Mouse (Mus musculus) lung, embryonic 15.5 days (tissue): ENCODE data around the gene Mfsd9. TPM values are rescaled to one million over a fixed set of nuclear protein-coding genes. Genes with fewer than 3 reads are reported as not detected.

Experiments used
- ATAC-seq: fragments of 200-750 bp; cut with Nextera tagmentation; 2 replicates; pipeline ENCODE4 v1.8.0; 2017; ENCODE audit warnings: moderate number of reproducible peaks, borderline replicate concordance; ENCODE audit not compliant: low FRiP score, low TSS enrichment; ENCODE audit errors: extremely low read depth
- H3K27ac ChIP-seq: fragments of 300-500 bp; sonication (generic); 2 replicates; pipeline ENCODE4 v1.5.1; 2015; ENCODE audit warnings: moderate library complexity, mild to moderate bottlenecking, inconsistent platforms
- H3K27me3 ChIP-seq: fragments of 300-500 bp; sonication (generic); 2 replicates; pipeline ENCODE4 v1.6.1; 2015; ENCODE audit warnings: inconsistent platforms
- H3K36me3 ChIP-seq: fragments of 300-500 bp; sonication (generic); 2 replicates; pipeline ENCODE4 v1.6.1; 2015; ENCODE audit warnings: inconsistent platforms
- H3K4me1 ChIP-seq: fragments of 300-500 bp; sonication (generic); 2 replicates; pipeline ENCODE4 v1.6.1; 2015; ENCODE audit warnings: inconsistent platforms
- H3K4me2 ChIP-seq: fragments of 300-500 bp; sonication (generic); 2 replicates; pipeline ENCODE4 v1.6.1; 2015; ENCODE audit warnings: inconsistent platforms, mild to moderate bottlenecking, moderate library complexity
- H3K4me3 ChIP-seq: fragments of 300-500 bp; sonication (generic); 2 replicates; pipeline ENCODE4 v1.5.1; 2015; ENCODE audit warnings: mild to moderate bottlenecking, inconsistent platforms
- H3K9ac ChIP-seq: fragments of 300-500 bp; sonication (generic); 2 replicates; pipeline ENCODE4 v1.6.1; 2015; ENCODE audit warnings: inconsistent platforms
- H3K9me3 ChIP-seq: fragments of 300-500 bp; sonication (generic); 2 replicates; pipeline ENCODE4 v1.6.1; 2016; ENCODE audit warnings: inconsistent platforms
- WGBS: fragments of 180-500 bp; shearing (Covaris S2); methylation state at CpG from one replicate; pipeline ENCODE4 v1.1.7; 2015; 5-methylcytosine and 5-hydroxymethylcytosine counted together
- polyA plus RNA-seq: library from polyadenylated mRNA; unstranded; fragments of >200 nt; fragmentation: Nextera tagmentation; extraction: Ambion mirVana; gene quantifications from 2 replicates; pipeline ENCODE4 v1.2.1, GENCODE M21; 2015

Mfsd9 gene
- 2.9 and 3.3 TPM in 2 replicates for polyA plus RNA-seq

GRCm38 (mm10) chr1:40790324-40791141, at the start of gene Mfsd9:
Gene Mfsd9 (minus strand): TSS chr1:40790687.
- WGBS: 5% methylated on average over 38 of the region's 38 CpGs

GRCm38 (mm10) chr1:40835468-40835867, 45.0 kb upstream of the Mfsd9 start:
- H3K36me3 ChIP-seq: no peaks in the 10 kb centered on the region
- H3K9me3 ChIP-seq: no peaks in the 10 kb centered on the region
- no peaks in the 10 kb centered on the region for H3K4me1 ChIP-seq
- no peak overlapping the region for H3K4me3 ChIP-seq
- H3K4me2 ChIP-seq: no peak overlapping the region
- no peaks in the 10 kb centered on the region for H3K27me3 ChIP-seq
- H3K9ac ChIP-seq: no peak overlapping the region
- WGBS: 75% methylated on average over 4 of the region's 4 CpGs
- H3K27ac ChIP-seq: no peak overlapping the region
- no peak for ATAC-seq

More at GRCm38 (mm10) chr1:40790324-40791141, at the start of gene Mfsd9:
- H3K4me3 ChIP-seq: peak within 1 kb of the TSS; percentile 72
- peak within 1 kb of the TSS; percentile 48 for H3K9ac ChIP-seq
- H3K4me2 ChIP-seq: peak within 1 kb of the TSS; percentile 58
- H3K9me3 ChIP-seq: no peaks in the 10 kb centered on the region
- H3K36me3 ChIP-seq: no peaks in the 10 kb centered on the region
- ATAC-seq: peak; percentile 96
- no peaks in the 10 kb centered on the region for H3K27me3 ChIP-seq
- no peaks in the 10 kb centered on the region for H3K4me1 ChIP-seq
- no peak within 1 kb of the TSS for H3K27ac ChIP-seq

- Histone ChIP-seq H3K27ac (no peak overlapping the region), H3K9me3 (no peaks in the 10 kb centered on the region), H3K9ac (no peak overlapping the region), H3K36me3 (no peaks in the 10 kb centered on the region), H3K4me1 (no peaks in the 10 kb centered on the region), H3K4me3 (no peak overlapping the region), H3K4me2 (no peak overlapping the region), H3K27me3 (no peaks in the 10 kb centered on the region)
- WGBS: 70% methylated on average over 4 of the region's 4 CpGs
- ATAC-seq: no peak
Measured at GRCm38 (mm10) chr1:40830712-40831507, 40.4 kb upstream of the Mfsd9 start.

- no peak for ATAC-seq
- 66% methylated on average over 10 of the region's 10 CpGs for WGBS
Measured at GRCm38 (mm10) chr1:40829213-40829914, 38.9 kb upstream of the Mfsd9 start.

GRCm38 (mm10) chr1:40825826-40826225, 35.3 kb upstream of the Mfsd9 start:
- Histone ChIP-seq H3K9me3 (no peaks in the 10 kb centered on the region), H3K27me3 (no peaks in the 10 kb centered on the region), H3K4me2 (no peak overlapping the region), H3K4me3 (no peak overlapping the region), H3K36me3 (no peaks in the 10 kb centered on the region), H3K4me1 (no peaks in the 10 kb centered on the region), H3K27ac (no peak overlapping the region), H3K9ac (no peak overlapping the region)
- ATAC-seq: no peak
- 66% methylated on average over 7 of the region's 7 CpGs for WGBS

More at GRCm38 (mm10) chr1:40829213-40829914, 38.9 kb upstream of the Mfsd9 start:
- Histone ChIP-seq H3K4me1 (no peaks in the 10 kb centered on the region), H3K36me3 (no peaks in the 10 kb centered on the region), H3K4me2 (no peak overlapping the region), H3K9ac (no peak overlapping the region), H3K27ac (no peak overlapping the region), H3K9me3 (no peaks in the 10 kb centered on the region), H3K4me3 (no peak overlapping the region), H3K27me3 (no peaks in the 10 kb centered on the region)

GRCm38 (mm10) chr1:40824936-40825335, 34.4 kb upstream of the Mfsd9 start:
- Histone ChIP-seq H3K4me2 (no peak overlapping the region), H3K4me3 (no peak overlapping the region), H3K36me3 (no peaks in the 10 kb centered on the region), H3K9me3 (no peaks in the 10 kb centered on the region), H3K9ac (no peak overlapping the region), H3K4me1 (no peaks in the 10 kb centered on the region), H3K27ac (no peak overlapping the region), H3K27me3 (no peaks in the 10 kb centered on the region)
- 63% methylated on average over 8 of the region's 8 CpGs for WGBS
- no peak for ATAC-seq

- ATAC-seq: no peak
- 52% methylated on average over 4 of the region's 4 CpGs for WGBS
Measured at GRCm38 (mm10) chr1:40824517-40824916, 34.0 kb upstream of the Mfsd9 start.

GRCm38 (mm10) chr1:40815071-40815845, 24.8 kb upstream of the Mfsd9 start:
- no peaks in the 10 kb centered on the region for H3K36me3 ChIP-seq
- H3K4me1 ChIP-seq: no peaks in the 10 kb centered on the region
- no peak overlapping the region for H3K4me3 ChIP-seq
- no peaks in the 10 kb centered on the region for H3K9me3 ChIP-seq
- no peak for ATAC-seq
- H3K27ac ChIP-seq: no peak overlapping the region
- H3K9ac ChIP-seq: no peak overlapping the region
- H3K27me3 ChIP-seq: no peaks in the 10 kb centered on the region
- H3K4me2 ChIP-seq: no peak overlapping the region; the same call in 1 of the 2 replicates
- 52% methylated on average over 16 of the region's 16 CpGs for WGBS

More at GRCm38 (mm10) chr1:40824517-40824916, 34.0 kb upstream of the Mfsd9 start:
- Histone ChIP-seq H3K4me1 (no peaks in the 10 kb centered on the region), H3K4me2 (no peak overlapping the region), H3K9me3 (no peaks in the 10 kb centered on the region), H3K9ac (no peak overlapping the region), H3K4me3 (no peak overlapping the region), H3K27me3 (no peaks in the 10 kb centered on the region), H3K36me3 (no peaks in the 10 kb centered on the region), H3K27ac (no peak overlapping the region)

GRCm38 (mm10) chr1:40808643-40809042, 18.2 kb upstream of the Mfsd9 start:
- Histone ChIP-seq H3K27ac (no peak overlapping the region), H3K9ac (no peak overlapping the region), H3K4me3 (no peak overlapping the region), H3K9me3 (no peaks in the 10 kb centered on the region), H3K4me1 (no peaks in the 10 kb centered on the region), H3K36me3 (no peaks in the 10 kb centered on the region), H3K4me2 (no peak overlapping the region), H3K27me3 (no peaks in the 10 kb centered on the region)
- WGBS: 82% methylated on average over 3 of the region's 3 CpGs
- no peak for ATAC-seq

- Histone ChIP-seq H3K9ac (no peak overlapping the region), H3K9me3 (no peaks in the 10 kb centered on the region), H3K4me1 (no peaks in the 10 kb centered on the region), H3K4me3 (no peak overlapping the region), H3K4me2 (no peak overlapping the region), H3K27ac (no peak overlapping the region), H3K27me3 (no peaks in the 10 kb centered on the region), H3K36me3 (no peaks in the 10 kb centered on the region)
- no peak for ATAC-seq
- WGBS: 81% methylated on average over 11 of the region's 11 CpGs
Measured at GRCm38 (mm10) chr1:40805891-40806290, 15.4 kb upstream of the Mfsd9 start.

- WGBS: 65% methylated on average over 9 of the region's 9 CpGs
- no peaks in the 10 kb centered on the region for H3K36me3 ChIP-seq
- no peak within 1 kb of the TSS for H3K9ac ChIP-seq
- H3K4me3 ChIP-seq: no peak within 1 kb of the TSS
- no peak for ATAC-seq
- H3K9me3 ChIP-seq: no peaks in the 10 kb centered on the region
- H3K4me2 ChIP-seq: no peak within 1 kb of the TSS
- H3K27ac ChIP-seq: no peak within 1 kb of the TSS
- no peaks in the 10 kb centered on the region for H3K4me1 ChIP-seq
- no peaks in the 10 kb centered on the region for H3K27me3 ChIP-seq
Measured at GRCm38 (mm10) chr1:40805351-40805750, 14.9 kb upstream of the Mfsd9 start, which contains the start of gene Tmem182. Gene Tmem182 (plus strand): TSS chr1:40805601.
